Mouse (Mus musculus) neutrophil, adult 5-6 weeks (primary cell): Measurements from ENCODE around the gene Sec14l1. TPM values are rescaled to one million over a fixed set of nuclear protein-coding genes. Genes with fewer than 3 reads are reported as not detected.

Experiments used
- ATAC-seq: fragments of 151-379, 151-347 bp; 2 replicates; pipeline ENCODE4 v1.8.0; 2017; ENCODE audit warnings: mild to moderate bottlenecking, moderate TSS enrichment; ENCODE audit not compliant: insufficient number of reproducible peaks, poor library complexity, low FRiP score, severe bottlenecking; ENCODE audit errors: extremely low read depth
- total RNA-seq: library from RNA; stranded (forward); fragments of 200-1000 nt; gene quantifications from 2 replicates; pipeline ENCODE4 v1.2.3, GENCODE M21; 2017

Gene Sec14l1
- total RNA-seq, 1 experiment from 2014 or later = 116 TPM

DNA sequence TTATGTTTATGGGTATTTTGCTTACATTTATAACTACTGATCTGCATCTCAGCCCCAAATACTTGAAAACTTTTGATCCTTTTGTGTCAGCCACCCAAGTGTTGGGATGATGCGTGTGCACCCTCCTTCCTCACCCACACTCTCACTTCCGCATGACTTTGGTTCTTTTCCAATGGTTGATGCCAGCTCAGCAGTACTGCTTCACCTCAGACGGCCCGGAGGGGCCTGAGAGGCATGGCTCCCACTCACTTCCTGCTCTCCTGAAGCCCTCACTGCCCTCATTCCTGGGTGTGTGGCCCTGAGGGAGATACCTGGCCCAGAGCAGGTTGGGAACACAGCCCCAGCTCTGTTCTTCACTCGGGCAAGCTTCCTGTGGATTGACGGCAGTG is 31.1 kb downstream of the Sec14l1 start:
- no peak for ATAC-seq

DNA sequence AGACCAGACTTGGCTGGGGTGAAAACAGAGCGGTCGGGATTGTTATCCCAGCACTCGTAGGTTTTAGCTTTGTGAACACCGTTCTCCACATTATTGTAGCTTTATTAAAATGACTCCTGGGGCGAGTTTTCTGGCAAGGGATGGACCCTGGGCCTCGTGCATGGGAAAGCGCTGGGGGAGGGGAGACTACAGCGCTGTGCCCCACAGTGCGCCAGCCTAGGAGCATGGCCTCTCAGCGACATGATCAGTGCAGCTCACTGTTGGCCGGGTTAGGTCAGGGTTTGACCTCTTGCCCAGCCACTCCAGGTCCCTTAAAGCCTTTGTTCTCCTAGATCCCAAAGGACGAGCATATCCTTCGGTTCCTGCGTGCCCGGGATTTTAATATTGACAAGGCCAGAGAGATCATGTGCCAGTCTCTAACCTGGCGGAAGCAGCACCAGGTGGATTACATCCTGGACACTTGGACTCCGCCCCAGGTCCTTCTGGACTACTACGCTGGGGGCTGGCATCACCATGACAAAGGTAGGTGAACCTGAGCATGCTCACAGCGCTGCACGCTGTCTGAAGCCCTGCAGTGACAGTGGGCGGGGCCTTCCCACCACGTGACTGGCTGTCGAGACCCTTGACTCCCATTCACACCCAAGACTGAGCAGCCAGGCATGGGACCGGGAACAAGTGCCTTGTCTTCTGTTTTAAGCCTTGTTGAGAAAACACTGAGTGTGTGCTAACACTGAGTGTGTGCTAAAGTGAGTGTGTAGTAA is 32.0 kb downstream of the Sec14l1 start:
- no peak for ATAC-seq

DNA sequence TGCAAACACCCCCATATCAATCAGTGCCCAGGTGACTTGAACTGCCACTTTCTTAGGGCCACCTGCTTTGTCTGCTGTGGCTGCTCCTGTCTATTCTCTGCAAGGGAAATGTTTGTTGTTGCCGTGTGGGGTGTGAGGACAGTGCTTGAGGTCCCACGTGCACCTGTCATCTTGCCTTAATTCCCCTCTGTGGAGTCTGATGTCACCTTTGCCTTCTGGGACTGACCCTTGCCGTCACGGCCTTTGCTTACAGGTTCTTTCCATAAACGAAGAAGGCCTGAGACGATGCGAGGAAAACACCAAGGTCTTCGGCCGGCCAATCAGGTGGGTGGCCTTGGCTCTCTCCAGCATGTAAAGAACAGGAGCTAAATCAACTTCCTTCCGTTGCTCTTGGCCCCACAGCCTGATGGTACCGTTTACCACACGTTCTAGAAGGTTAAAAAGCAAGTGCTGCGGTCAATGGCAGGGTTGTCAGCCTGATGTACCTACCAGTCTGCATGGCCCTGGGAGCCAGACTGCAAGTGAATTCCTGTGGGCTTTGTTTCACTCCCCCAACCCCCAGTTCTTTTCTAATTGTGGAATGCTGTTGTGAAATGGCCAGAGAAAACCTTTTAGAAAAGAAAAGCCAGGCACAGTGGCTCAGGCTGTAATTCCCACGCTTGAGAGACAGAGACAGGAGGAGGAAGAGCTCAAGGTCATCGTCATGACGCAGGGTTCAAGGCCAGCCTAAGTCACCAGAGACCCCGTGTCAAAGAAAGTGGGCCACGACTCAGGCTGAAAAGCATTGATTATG is 34.1 kb downstream of the Sec14l1 start:
- no peak for ATAC-seq

DNA sequence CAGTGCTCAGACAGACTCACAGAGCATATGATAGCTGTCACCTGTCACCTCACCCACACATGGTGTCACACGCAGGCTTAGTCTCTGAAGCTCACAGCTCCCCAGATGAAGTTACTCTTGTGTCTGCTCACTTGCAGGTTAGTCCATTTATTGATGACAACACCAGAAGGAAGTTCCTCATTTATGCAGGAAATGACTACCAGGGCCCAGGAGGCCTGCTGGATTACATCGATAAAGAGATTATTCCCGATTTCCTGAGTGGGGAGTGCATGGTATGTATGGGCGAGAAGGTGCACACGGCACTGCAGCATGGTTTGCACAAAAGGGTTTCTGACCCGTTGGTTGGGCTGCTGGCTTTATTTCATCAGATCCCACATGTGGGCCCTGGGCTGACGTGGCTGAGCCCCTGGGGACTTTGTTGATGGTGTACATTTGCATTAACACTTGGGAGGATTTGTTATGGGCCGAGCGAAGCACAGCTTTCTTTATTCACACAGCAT is 35.5 kb downstream of the Sec14l1 start:
- ATAC-seq = no peak

DNA sequence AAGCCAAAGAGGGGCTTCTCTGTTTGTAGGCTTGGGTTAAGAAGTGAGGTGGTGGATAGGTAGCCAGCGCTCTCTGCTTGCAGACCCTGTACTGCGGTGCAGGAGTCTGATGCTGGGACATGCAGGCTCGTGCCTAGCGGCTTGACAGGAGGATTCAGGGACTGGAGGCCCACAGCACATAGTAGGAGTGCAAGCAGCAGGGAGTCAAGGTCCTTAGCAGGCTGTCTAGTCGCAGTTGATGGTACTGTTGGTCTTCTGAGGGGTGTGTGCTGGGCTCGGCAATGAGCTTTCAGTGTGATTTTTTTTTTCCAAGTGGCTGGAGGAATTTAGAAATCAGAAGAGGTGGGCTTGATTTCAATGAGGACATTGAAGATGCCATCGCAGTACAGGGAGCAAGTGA is 36.5 kb downstream of the Sec14l1 start:
- ATAC-seq = no peak

DNA sequence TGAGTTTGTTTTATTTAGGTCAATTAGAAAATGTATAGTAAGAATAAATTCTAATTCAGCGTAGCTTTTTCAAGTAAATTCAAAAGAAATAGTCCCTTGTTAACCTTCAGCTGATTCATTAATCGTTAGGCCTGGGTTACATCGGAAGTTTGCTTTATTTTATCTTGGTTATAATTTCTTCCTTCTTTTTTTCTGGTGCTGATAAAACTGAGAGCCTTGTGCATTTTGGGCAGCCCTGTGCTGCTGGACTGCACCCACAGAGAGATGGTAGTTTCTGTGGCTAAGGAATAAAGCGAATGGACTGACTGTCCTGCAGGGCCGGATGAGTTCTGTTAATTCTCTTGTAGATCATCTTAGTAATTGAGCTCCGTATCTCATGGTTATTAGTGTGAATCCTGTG is 37.6 kb downstream of the Sec14l1 start:
- ATAC-seq = no peak

DNA sequence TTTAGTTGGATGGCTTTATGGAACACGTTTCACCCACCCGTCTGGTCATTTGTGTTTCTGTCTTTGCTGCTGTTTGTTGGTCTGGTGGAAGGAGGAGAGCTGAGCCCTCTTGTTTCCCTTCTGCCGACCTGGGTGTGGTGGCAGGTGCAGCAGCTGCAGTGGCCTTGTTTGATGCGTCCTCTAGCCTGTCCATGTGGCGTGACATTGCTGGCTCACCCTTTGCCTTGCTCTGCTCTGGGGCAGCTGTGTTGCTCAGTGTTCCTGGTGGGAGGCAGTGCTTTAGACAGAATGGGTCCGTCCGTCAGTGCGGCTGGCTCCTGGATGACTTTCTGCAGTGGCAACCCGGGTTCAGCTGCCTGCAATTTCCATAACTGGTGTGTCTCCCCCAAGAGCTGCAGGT is 38.6 kb downstream of the Sec14l1 start:
- ATAC-seq = no peak

DNA sequence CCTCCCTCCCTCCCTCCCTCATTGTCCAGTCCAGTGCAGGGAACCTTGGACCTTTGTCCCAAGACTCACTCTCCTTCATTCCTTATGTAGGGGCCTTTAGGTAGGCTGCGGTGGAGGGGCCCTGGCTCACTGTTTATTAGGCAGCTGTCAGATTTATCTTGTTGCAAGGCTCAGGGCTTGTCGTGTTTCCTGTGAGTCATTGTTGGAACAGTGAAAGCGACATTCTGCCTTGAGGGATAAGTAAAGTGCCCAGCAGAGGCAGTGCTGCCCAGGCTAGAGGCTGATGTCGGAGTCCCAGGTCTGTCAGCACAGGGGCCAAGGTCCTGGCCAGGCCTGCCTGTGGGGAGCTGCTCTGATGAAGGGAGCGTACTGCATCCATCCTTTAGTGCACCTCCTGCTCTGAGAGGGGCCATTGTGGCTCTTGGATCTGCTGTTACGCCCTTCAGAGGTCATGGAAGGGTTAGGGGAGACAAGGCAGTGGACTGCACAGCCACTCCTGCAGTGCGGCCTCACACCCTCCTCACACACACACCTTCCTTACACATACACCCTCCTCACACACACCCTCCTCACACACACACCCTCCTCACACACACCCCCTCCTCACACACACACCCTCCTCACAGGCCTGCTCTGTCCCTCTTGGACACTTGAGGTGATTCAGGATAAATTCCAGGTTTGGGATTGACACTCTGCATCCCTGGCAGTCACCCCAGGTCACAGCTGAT is 39.3 kb downstream of the Sec14l1 start:
- no peak for ATAC-seq

DNA sequence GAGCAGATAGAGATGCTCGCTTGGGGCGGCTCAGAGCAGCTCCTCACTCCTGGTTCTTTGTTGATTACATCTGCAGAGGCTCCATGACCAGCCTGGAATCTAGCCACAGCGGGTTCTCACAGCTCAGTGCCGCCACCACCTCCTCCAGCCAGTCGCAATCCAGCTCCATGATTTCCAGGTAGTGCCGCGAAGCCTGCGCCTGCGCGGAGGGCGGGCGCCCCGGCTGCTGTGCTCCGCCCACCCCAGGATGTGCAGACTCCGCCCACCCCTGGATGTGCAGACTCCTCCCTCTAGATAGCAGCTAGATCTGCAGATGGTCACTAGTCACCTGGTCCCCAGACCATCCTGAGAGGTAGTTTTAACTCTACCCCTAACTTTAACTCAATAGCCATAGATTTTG is 41.8 kb downstream of the Sec14l1 start:
- ATAC-seq = no peak

DNA sequence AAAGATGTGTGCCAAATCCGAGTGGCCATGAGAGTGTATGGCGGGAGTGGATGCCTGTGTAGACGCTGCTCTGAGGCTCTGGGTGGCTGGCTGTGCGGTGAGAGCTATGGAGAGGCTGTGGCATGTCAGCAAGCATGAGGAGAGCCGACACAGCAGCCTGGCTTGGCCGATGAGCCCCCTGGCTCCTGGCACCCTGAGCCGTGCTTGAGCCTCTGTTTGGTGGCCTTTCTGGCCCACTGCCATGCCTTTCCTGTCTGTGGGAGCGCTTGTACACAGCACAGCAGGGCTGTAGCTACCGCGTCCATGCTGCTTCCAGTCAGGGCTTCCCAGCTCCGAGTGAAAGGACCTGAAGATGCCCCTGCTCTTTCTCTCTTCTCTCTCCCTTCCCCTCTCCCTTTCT is 43.4 kb downstream of the Sec14l1 start:
- no peak for ATAC-seq

DNA sequence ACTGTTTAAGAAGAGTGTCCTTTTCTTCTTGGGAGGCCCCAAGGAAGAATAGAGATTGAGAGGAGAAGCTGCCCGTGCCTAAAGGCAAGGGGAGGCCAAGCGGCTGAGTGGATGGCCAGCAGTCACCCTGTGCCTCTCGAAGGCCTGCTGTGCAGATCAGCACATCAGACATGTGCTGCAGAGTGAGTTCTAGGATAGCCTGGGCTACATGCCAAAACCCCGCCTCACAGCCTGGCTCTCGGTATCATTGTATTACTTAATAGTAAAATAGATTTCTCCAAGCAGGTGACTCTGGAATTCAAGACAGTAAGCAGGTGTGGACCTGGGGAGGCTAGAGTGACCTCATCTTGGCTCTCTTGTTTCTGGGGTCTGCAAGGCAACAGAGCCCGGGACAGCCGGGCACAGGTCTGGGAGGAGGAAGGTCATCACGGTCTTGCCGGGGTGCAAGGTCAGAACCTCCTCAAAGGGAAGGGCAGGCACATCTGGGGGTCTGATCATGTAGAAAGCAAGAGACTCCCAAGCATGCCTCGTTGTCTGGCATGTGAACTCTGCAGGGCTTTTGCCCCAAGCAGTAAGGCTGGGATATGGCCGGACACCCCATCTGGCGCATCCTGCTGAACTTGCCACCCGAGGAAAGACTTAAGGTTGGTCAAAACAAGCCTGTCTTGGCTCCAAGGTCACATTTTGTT is 44.4 kb downstream of the Sec14l1 start:
- no peak for ATAC-seq

DNA sequence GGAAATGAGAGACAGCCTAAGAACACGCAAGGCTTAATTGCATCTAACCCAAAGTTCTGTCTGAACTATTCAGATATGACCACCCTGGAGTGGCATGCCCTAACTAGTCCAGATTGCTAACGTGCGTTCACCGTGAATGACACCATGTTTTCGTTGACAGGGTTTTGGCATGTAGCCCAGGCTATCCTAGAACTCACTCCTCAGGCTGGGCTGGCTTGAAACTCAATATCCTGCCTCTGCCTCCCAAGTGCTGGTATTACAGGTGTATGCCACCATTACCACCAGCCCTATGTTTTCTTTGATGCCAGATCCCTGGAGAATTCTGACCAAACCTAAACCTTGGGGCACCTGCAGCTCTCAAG is 45.0 kb downstream of the Sec14l1 start:
- ATAC-seq = no peak

DNA sequence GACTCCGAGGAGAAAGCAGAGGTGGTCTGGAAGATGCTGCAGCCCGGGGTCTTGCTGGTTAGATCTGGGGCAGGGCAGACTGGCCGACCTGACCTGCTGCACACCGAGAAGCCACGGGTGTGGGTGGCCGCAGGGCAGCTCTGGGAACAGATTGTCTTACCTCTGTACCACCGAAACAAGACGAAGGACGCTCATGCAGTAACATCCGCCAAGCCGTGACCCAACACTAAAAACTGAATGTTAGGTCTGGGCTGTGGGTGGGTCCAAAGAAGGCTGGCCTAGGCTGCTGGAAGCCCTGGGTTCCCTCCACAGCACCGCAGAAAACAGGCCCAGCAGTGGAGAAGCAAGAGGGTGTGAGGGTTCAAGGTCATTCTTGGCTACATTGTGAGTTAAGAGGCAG is 45.8 kb downstream of the Sec14l1 start:
- ATAC-seq = no peak

DNA sequence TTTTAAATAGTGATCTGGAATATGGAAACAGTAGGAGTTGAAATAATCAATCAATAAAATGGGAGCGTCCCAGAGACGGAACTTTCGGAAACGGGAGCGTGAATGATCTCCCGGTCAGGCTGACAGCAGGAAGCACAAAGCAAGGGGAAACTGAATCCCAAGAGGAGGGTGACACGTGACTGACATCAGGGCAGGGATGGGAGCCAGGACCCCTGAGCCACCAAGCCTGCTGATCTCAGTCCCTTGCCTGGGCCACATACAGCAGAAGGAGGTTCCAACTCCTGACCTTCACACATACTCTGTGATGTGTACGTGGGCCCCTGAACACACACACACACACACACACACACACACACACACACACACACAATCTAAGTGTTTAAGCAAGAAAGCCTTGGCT is 46.6 kb downstream of the Sec14l1 start:
- no peak for ATAC-seq

DNA sequence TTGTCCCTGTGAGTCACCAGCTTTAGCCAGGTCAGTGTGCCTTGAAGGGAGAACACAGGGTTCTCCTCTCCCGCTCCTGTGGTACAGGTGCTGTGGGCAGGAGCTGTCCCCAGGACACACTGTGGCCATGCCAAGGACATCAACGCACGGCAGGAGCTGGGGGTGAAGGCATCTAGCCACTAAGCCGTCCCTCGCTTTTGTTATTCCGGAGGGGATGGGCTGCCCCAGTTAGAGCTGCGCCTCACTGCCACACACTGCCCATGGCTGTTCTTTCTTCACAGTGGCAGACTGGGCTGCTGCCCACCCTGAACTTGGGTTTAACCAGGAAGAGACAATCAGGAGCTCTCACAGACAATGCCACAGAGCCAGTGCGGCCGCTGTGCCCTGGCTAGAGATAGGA is 48.1 kb downstream of the Sec14l1 start:
- ATAC-seq = no peak

DNA sequence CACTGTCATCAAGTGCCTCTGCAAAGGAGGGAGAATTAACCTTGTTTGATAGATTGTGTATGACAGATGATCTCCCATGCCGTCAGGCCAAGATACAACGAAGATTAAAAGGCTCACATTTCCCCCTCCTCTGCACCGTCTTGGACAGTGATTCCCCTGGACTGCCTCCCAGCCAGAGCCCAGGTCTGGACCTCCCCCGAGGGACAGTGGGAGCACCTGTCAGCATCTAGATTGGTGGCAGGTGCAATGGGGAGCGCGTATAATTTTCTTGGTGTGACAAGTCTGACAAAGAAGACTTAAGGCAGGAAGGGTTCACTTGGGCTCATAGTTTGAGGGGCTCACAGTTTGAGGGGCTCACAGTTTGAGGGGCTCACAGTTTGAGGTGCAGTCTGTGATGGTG is 48.8 kb downstream of the Sec14l1 start:
- no peak for ATAC-seq

DNA sequence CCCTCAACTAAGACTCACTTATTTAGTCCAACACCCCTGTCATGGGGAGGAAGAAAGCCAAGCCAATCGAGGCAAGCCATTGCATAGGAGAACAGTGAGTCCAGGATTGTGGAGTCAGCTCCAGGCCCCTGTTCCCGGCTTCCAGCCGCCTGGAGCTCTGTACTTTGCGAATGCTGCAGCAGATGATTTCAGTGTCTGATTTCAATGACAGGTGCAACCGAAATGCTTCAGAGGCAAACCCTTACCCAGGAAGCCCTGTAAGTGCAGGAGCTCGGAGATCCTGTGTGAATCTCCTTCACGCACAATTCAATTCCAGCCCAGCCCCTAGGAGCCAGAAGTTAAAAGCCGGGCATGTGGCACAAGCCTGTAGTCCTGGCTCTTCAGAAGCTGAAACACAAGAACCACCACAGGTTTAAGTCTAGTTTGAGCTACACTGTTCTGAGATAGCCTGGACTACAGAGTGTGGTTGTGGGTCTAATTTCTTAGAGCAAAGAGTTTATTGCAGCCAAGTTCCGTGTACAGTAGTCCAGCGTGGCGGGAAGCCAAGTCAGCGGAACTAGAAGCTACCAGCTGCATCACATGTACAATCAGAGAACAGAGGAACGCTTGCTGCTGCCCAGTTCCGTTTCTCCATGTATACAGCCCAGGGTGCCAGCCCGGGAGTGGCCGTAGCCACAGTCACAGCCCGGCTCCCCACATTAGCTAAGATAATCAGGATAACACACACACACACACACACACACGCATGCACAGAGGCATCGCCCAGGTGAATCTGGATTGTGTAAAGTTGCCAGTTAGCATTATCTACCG is 53.5 kb downstream of the Sec14l1 start:
- no peak for ATAC-seq

DNA sequence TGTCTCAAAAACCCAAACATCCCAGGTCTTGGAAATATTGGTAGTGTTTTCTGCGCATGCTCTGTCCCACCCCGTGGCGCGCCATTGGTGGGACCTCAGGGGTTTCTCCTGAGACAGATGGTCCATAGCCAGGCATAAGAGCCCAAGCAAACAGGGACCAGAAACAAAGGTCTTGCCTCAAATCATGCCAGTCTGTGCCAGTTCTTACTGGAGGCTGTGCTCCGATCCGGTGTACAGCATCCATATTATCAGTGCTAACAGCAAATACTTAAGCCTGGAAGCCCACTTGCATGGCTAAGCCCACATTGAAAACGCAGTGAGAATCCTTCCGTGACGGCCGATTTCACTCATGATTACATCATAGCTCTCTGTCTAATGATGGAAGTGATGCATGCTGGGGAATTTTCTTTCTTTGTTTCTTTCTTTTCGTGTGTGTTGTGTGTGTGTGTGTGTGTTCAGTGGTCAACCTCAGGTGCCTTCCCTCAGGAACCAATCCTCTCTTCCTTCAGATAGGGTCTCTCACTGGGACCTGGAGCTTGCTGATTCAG is 54.2 kb downstream of the Sec14l1 start:
- ATAC-seq = no peak
